Mouse (Mus musculus) kidney, postnatal 14 days (tissue): Measurements from ENCODE around the gene Olfml2b.

Experiments
- DNase-seq: peaks from one replicate; pipeline ENCODE4 v3.0.0; 2022; ENCODE audit warnings: mixed read lengths

Gene Olfml2b

DNA sequence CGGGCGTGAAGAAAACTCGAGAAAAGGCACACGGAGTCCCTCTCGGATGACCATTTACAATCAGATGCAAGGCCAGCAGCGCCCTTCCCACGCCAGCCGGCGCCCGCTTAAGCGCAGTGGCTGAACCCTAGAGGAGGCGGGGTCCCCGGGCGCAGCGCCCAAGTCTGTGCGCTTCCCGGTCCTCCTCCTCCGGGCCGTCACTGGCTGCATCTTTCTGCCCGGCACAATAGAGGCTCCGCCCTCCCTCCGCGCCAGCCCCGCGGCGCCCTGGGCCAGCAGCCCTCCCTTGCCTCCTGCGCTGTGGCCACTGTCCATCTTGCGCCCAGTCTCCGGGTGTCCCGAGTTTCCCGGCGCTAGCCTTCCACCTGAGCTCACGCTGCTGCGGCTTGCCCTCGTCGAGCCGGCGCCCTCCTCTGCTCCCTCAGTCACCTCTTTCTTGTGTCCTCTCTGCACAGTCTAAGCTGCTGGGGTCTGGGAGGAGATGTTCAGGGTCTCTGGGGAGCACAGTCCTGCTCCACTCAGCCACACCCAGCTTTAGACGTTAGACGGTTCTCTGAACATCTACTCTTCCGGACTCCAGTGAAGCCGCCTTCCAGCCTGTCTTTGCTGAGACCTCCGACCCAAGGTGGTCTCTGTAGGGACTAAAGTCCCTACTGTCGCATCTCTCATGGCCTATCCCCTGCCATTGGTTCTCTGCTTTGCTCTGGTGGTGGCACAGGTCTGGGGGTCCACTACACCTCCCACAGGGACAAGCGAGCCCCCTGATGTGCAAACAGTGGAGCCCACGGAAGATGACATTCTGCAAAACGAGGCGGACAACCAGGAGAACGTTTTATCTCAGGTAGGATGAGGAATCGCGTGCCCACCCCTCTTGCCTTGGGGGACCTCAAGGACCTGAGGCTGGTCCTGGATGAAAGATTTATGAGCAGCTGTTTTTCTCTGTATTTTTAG is at the start of gene Olfml2b:
Gene Olfml2b (plus strand): TSS at position 278 of the 951 bp plus-strand sequence.
- DNase-seq = peak; percentile 92

- DNase-seq = no peak
Measured at GRCm38 (mm10) chr1:170594575-170594974, 49.8 kb upstream of the Olfml2b start.

DNA sequence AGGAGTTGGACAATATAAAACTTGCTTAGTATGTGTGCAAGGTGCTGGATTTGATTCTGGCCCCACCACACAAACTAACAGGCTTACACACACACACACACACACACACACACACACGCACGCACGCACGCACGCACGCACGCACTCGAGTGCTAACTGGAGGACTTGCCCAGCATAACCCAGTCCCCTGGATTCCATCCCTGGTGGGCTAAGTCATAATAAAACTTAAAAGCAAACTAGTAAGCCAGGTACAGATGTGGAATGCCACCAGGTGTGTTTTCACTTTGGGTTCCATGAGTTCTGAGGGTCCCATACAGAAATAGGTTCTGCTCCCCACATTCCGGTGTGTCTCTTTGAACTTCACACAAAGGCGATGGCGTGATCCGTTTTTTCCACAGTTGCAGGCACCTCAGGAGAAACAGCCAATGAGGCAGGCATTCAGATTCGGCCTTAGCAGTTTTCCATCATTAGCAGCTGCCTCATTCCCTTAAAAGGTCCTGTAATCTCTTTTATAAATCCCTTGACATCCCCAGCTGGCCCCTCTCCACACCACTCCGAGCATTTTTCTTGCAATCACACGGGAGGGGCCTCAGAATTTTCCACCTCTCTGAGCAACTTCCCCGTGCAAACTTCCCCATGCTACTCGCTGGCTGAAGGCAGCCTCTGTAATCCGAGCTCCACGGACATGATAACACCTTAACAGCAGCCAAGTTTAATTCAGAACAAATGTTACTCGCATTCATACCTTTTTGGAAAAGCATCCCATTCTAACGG is 38.9 kb upstream of the Olfml2b start:
- DNase-seq = no peak

- DNase-seq = no peak
Measured at GRCm38 (mm10) chr1:170607231-170607917, 37.0 kb upstream of the Olfml2b start.

GRCm38 (mm10) chr1:170608461-170609071 is 35.8 kb upstream of the Olfml2b start:
- no peak for DNase-seq

DNA sequence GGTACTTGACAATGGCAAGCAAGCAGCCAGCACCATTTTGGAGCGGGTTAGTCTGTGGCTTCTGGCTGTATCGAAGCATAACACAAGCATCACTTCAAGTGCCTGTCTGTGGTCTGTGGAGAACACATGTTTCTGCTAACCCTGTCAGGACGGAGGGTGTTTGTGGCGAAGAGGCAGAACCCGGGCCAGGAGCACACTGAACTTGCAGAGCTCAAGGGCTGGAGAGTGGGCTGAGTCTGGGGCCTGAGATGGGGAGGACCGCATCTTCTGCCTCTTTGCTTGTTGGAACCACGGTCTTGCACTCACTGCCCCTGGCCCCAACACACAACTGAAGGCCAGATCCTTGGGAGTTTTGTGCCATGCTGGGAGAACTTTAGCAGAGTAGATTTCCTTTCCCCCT is 34.5 kb upstream of the Olfml2b start:
- DNase-seq = no peak

GRCm38 (mm10) chr1:170610289-170610688 is 34.0 kb upstream of the Olfml2b start:
- DNase-seq = no peak

DNA sequence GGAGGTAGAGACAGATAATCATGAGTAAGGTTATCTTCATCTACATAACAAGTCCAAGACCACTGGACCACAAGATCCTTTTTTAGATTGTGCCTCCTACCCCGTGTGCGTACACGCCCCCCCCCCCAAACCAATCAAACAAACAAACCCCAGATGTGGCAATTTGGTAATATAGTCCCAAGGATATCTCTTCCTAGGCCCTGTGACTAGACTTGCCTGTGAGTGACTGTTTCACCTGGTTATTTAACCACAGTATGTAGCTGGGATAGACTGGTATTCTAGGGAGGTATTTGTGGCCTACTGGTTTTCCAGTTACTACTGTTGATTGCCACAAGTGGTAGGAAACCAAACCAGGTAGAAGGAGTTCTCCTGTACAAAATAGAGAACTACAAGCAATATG is 33.6 kb upstream of the Olfml2b start:
- no peak for DNase-seq

- no peak for DNase-seq
Measured at GRCm38 (mm10) chr1:170611631-170612030, 32.7 kb upstream of the Olfml2b start.

DNA sequence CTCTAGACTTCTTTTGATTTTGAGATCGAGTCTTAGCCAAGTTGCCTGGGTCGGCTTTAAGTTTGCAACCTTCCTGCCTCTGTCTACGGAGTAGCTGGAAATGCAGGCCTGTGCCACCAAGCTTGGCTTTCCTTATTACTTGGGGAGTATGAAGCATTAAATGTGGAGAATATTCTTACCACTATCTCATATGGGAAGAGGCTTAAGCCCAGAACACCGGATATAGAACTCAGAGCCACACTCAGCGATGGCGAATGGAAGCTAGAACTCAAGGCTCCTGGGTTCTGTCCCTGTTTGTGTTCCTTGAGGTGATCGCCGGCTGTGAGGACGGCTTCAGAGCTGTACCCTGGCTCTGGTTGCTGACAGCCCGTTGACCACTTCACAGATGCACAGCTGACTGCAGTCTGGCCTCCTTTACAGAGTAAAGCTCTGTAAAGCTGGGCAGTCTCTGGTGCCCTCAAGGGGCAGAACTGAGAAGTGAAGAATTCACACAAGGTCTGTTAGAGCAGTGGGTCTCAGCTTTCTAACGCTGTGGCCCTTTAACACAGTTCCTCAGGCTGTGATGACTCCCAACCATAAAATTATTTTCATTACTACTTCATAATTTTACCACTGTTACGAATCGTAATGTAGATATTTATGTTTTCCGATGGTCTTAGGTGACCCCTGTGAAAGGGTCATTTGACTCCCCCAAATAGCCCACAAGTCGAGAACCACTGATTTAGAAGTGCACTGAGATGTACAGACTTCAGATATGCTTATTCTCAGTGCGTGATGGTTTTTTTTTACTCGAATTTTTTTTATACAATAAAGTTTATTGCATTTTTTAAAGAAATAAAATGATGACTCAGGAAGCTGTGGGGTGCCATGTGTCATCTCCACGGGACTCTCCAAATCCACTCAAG is 31.1 kb upstream of the Olfml2b start:
- DNase-seq = peak; percentile 79

DNA sequence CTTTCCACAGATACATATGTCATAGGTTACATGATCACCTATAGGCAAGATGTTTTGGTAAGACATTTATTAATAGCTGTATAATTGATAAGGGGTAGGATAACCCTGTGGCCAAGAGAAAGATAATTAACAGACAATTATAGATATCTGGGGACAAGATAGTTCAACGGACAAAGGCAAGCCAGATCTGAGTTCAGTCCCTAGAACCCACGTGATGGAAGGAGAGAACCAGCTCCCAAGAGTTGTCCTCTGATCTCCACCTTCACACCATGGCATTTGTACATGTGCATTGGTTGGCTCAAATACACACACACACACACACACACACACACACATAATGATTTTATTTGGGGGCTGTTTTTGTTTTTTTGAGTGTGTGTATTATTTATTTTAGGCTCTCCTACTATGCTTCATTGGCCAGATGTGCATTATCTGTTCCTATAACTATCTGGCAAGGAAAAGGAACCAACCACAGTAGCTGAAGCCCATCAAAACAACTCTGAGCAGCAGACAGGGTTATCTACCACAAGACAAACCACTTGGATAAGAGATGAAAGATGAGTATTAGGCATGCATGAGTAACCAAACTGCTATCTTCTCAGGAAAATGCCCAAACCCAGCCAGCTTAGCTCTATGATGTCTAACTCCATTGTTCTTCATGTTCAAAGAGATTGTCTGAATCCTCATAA is 24.5 kb upstream of the Olfml2b start:
- no peak for DNase-seq

GRCm38 (mm10) chr1:170622934-170623333 is 21.4 kb upstream of the Olfml2b start:
- no peak for DNase-seq

GRCm38 (mm10) chr1:170623432-170623831 is 20.9 kb upstream of the Olfml2b start:
- DNase-seq = no peak

DNA sequence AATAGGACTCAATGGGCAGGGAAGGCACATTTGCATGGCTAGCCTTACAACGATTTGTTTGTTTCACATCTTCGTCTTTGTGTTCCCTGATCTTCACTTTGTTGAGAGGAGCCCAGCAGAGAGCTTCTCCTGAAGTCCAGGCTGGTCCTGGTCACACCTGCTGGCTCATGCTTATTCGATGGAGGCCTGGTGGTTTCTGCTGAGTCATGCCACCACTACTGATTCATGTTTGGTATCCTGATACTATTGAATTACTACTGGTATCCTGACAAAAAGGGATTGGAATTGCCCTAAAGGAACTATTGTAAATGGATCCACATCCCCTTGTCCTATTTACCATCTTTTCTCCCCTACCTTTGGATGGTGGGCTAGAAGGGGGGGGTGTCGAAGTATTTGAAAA is 13.8 kb upstream of the Olfml2b start:
- no peak for DNase-seq

DNA sequence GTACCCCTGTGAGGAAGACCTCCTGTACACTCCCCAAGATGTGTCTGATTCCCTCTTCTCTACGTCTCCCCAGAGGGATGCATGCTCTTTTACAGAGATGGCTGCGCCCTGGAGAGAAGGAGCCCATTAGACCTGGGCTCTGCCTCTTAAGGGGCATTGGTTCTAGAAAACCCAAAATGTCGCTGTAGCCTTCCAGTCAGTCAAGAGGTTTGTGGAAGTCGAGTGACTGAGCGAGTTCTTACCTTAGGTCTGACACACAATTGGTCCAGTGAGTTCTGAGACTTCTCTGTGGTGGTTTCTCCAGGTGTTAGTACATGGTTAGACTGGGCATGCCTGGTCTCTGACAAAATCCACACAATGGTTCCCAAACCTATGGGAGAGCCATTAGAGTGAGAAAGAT is 12.8 kb upstream of the Olfml2b start:
- no peak for DNase-seq

GRCm38 (mm10) chr1:170632385-170632784 is 11.9 kb upstream of the Olfml2b start:
- peak; percentile 88 for DNase-seq

GRCm38 (mm10) chr1:170632856-170633255 is 11.5 kb upstream of the Olfml2b start:
- DNase-seq = no peak

- DNase-seq = no peak
Measured at GRCm38 (mm10) chr1:170638941-170639340, 5.4 kb upstream of the Olfml2b start.

GRCm38 (mm10) chr1:170645896-170646605 is 1.7 kb downstream of the Olfml2b start:
- no peak for DNase-seq

- no peak for DNase-seq
Measured at GRCm38 (mm10) chr1:170646606-170647287, 2.4 kb downstream of the Olfml2b start.
